Mouse (Mus musculus) neural tube, embryonic 11.5 days (tissue): ENCODE data around the gene Mthfsl. TPM values are rescaled to one million over a fixed set of nuclear protein-coding genes. Genes with fewer than 3 reads are reported as not detected.
"Not testable (repeated sequence)": the region's sequence is repeated elsewhere in the genome, so short reads cannot be mapped to it uniquely, and the experiment has no call there.

Experiments
- ATAC-seq: fragments of 200-750 bp; cut with Nextera tagmentation; 2 replicates; pipeline ENCODE4 v1.8.0; 2017; ENCODE audit warnings: moderate number of reproducible peaks, mild to moderate bottlenecking, moderate TSS enrichment, moderate library complexity; ENCODE audit not compliant: insufficient read depth, low FRiP score, low TSS enrichment
- DNase-seq: peaks from one replicate; pipeline ENCODE4 v3.0.0-alpha.2; 2015; ENCODE audit warnings: low spot score
- H3K27ac ChIP-seq: fragments of 300-500 bp; sonication (generic); 2 replicates; pipeline ENCODE4 v1.5.1; 2014; ENCODE audit warnings: low read depth, mild to moderate bottlenecking, low read length
- H3K27me3 ChIP-seq: fragments of 300-500 bp; sonication (generic); 2 replicates; pipeline ENCODE4 v1.6.1; 2014; ENCODE audit warnings: mild to moderate bottlenecking, low read length, mixed read lengths; ENCODE audit not compliant: control insufficient read depth, insufficient read depth
- H3K36me3 ChIP-seq: fragments of 300-500 bp; sonication (generic); 2 replicates; pipeline ENCODE4 v1.6.1; 2014; ENCODE audit warnings: mild to moderate bottlenecking, low read length, moderate library complexity, mixed read lengths; ENCODE audit not compliant: control insufficient read depth, insufficient read depth
- H3K4me1 ChIP-seq: fragments of 300-500 bp; sonication (generic); 2 replicates; pipeline ENCODE4 v1.6.1; 2014; ENCODE audit warnings: low read length, mixed read lengths; ENCODE audit not compliant: control insufficient read depth, insufficient read depth
- H3K4me2 ChIP-seq: fragments of 300-500 bp; sonication (generic); 2 replicates; pipeline ENCODE4 v1.6.1; 2014; ENCODE audit warnings: low read depth, mild to moderate bottlenecking, moderate library complexity
- H3K4me3 ChIP-seq: fragments of 300-500 bp; sonication (generic); 2 replicates; pipeline ENCODE4 v1.5.1; 2014; ENCODE audit warnings: low read depth, low read length
- H3K9ac ChIP-seq: fragments of 300-500 bp; sonication (generic); 2 replicates; pipeline ENCODE4 v1.6.1; 2014; ENCODE audit warnings: mild to moderate bottlenecking, low read length
- H3K9me3 ChIP-seq: fragments of 300-500 bp; sonication (generic); 2 replicates; pipeline ENCODE4 v1.6.1; 2016; ENCODE audit warnings: low read length; ENCODE audit not compliant: control insufficient read depth
- WGBS: fragments of 180-500 bp; shearing (Covaris S2); extraction: QIAGEN DNeasy Blood & Tissue Kit; methylation state at CpG from one replicate; pipeline ENCODE4 v1.1.7; 2014; 5-methylcytosine and 5-hydroxymethylcytosine counted together
- polyA plus RNA-seq: library from polyadenylated mRNA; unstranded; fragments of >200 nt; fragmentation: Nextera tagmentation; extraction: Ambion mirVana; gene quantifications from 2 replicates; pipeline ENCODE4 v1.2.1, GENCODE M21; 2014

Mthfsl gene
- polyA plus RNA-seq, 1 experiment from 2014 or later, result 24.9 TPM

DNA sequence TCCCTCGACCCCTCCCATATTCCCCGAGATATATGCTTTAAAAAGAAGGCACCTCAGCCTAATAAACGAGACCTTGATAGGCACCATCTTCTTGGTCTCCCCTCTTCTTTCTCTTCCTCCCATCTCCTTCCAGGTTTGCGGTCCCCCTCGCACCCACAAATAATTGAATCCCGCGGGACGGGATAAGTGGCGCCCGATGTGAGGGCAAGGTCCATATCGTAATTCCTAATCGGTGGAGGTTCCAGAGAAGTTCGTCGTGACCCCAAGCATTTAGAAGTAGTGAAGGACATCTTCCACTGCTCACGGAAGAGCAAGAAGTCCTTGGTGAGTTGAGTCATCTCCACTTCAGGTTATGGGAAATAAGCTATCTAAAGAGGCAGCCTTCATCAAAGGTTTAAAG, 69.4 kb downstream of the Mthfsl start:
- not testable (repeated sequence) for H3K9ac ChIP-seq, ATAC-seq, DNase-seq, H3K36me3 ChIP-seq, H3K9me3 ChIP-seq, H3K27me3 ChIP-seq, H3K4me2 ChIP-seq, H3K27ac ChIP-seq, H3K4me1 ChIP-seq, H3K4me3 ChIP-seq
- WGBS, result 95% methylated on average over 11 of the region's 15 CpGs

Other genes with a start within 250 kb of the Mthfsl start
- gene Syncrip, start 237.7 kb downstream of the Mthfsl start, polyA plus RNA-seq, result 124 and 132 TPM in 2 replicates
- 10.9 and 14.2 TPM in 2 replicates for gene Zfp949, start 172.3 kb downstream of the Mthfsl start, polyA plus RNA-seq
- gene Trim43a, start 139.4 kb downstream of the Mthfsl start, polyA plus RNA-seq, result 0.12 TPM in 1 of 2 replicates, not detected in the other
- not detected in 2 replicates for gene Bcl2a1d, start 11.6 kb upstream of the Mthfsl start, polyA plus RNA-seq
- 0.13 TPM in 1 of 2 replicates, not detected in the other for gene Trim43c, start 118.9 kb upstream of the Mthfsl start, polyA plus RNA-seq
- not detected in 2 replicates for gene Bcl2a1a, start 236.6 kb upstream of the Mthfsl start, polyA plus RNA-seq